Mouse (Mus musculus) embryonic facial prominence, embryonic 13.5 days (tissue): ENCODE data around the gene Usp47. TPM values are rescaled to one million over a fixed set of nuclear protein-coding genes. Genes with fewer than 3 reads are reported as not detected.

Source experiments
- ATAC-seq: fragments of 200-750 bp; cut with Nextera tagmentation; 2 replicates; pipeline ENCODE4 v1.8.0; 2017; ENCODE audit warnings: low read depth; ENCODE audit not compliant: insufficient number of reproducible peaks, insufficient read depth, low FRiP score, low TSS enrichment
- H3K27ac ChIP-seq: fragments of 300-500 bp; sonication (generic); 2 replicates; pipeline ENCODE4 v1.5.1; 2015; ENCODE audit warnings: moderate library complexity, mild to moderate bottlenecking, inconsistent platforms
- H3K27me3 ChIP-seq: fragments of 300-500 bp; sonication (generic); 2 replicates; pipeline ENCODE4 v1.6.1; 2015; ENCODE audit warnings: mild to moderate bottlenecking, inconsistent platforms
- H3K36me3 ChIP-seq: fragments of 300-500 bp; sonication (generic); 2 replicates; pipeline ENCODE4 v1.6.1; 2015; ENCODE audit warnings: mild to moderate bottlenecking, inconsistent platforms
- H3K4me1 ChIP-seq: fragments of 300-500 bp; sonication (generic); 2 replicates; pipeline ENCODE4 v1.6.1; 2015; ENCODE audit warnings: inconsistent platforms
- H3K4me2 ChIP-seq: fragments of 300-500 bp; sonication (generic); 2 replicates; pipeline ENCODE4 v1.6.1; 2015; ENCODE audit warnings: moderate library complexity, mild to moderate bottlenecking, inconsistent platforms
- H3K4me3 ChIP-seq: fragments of 300-500 bp; sonication (generic); 2 replicates; pipeline ENCODE4 v1.5.1; 2015; ENCODE audit warnings: mild to moderate bottlenecking, inconsistent platforms
- H3K9ac ChIP-seq: fragments of 300-500 bp; sonication (generic); 2 replicates; pipeline ENCODE4 v1.6.1; 2015; ENCODE audit warnings: mild to moderate bottlenecking, inconsistent platforms
- H3K9me3 ChIP-seq: fragments of 300-500 bp; sonication (generic); 2 replicates; pipeline ENCODE4 v1.6.1; 2016; ENCODE audit warnings: inconsistent platforms
- WGBS: fragments of 180-500 bp; shearing (Covaris S2); methylation state at CpG from one replicate; pipeline ENCODE4 v1.1.7; 2015; ENCODE audit warnings: mixed read lengths; 5-methylcytosine and 5-hydroxymethylcytosine counted together
- polyA plus RNA-seq: library from polyadenylated mRNA; unstranded; fragments of >200 nt; fragmentation: Nextera tagmentation; extraction: Ambion mirVana; gene quantifications from 2 replicates; pipeline ENCODE4 v1.2.1, GENCODE M21; 2015

Gene Usp47
- polyA plus RNA-seq, 1 experiment from 2014 or later: 69.5 TPM

GRCm38 (mm10) chr7:112125625-112126260, 102.4 kb downstream of the Usp47 start:
- 81% methylated on average over 7 of the region's 7 CpGs for WGBS
- Histone ChIP-seq H3K9ac (no peak overlapping the region), H3K4me1 (peaks cover 50% of the 10 kb centered on the region), H3K4me3 (no peak overlapping the region), H3K36me3 (peaks cover 10% of the 10 kb centered on the region), H3K27ac (no peak overlapping the region), H3K27me3 (no peaks in the 10 kb centered on the region), H3K4me2 (no peak overlapping the region), H3K9me3 (no peaks in the 10 kb centered on the region)
- no peak for ATAC-seq

- no peak overlapping the region for H3K4me3 ChIP-seq
- peaks cover 42% of the 10 kb centered on the region for H3K4me1 ChIP-seq
- H3K27ac ChIP-seq: peak overlapping the region; percentile 45; the same call in 1 of the 2 replicates
- WGBS: 81% methylated on average over 5 of the region's 5 CpGs
- no peak overlapping the region for H3K9ac ChIP-seq
- H3K4me2 ChIP-seq: no peak overlapping the region
- no peaks in the 10 kb centered on the region for H3K27me3 ChIP-seq
- H3K36me3 ChIP-seq: peaks cover 4% of the 10 kb centered on the region; the same call in 1 of the 2 replicates
- no peaks in the 10 kb centered on the region for H3K9me3 ChIP-seq
- no peak for ATAC-seq
These were observed 103.9 kb downstream of the Usp47 start for GRCm38 (mm10) chr7:112127085-112127637.

DNA sequence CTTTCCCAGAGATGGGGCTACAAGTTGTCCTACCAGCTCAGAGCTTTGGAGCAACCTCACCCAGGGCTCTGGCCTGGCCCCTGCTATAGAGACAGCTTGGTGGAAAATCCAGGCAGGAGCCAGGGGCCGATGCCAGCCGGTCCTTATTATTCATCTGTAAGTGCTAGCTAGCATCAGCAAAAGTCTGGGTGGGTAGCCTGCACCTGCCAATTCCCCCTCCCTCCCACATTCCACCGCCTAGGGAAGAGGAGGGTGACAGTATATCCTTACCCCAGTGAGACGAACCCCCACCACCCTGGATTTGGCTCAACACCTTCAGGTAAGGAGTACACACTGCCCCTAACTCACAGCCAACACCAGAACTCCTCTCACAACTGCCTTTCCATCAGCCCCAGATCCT, 104.7 kb downstream of the Usp47 start:
- H3K9me3 ChIP-seq: no peaks in the 10 kb centered on the region
- H3K4me3 ChIP-seq: no peak overlapping the region
- H3K27me3 ChIP-seq: no peaks in the 10 kb centered on the region
- WGBS: 79% methylated on average over 4 of the region's 4 CpGs
- H3K27ac ChIP-seq: peak overlapping the region; percentile 45
- no peak overlapping the region for H3K4me2 ChIP-seq
- peaks cover 42% of the 10 kb centered on the region for H3K4me1 ChIP-seq
- no peak overlapping the region for H3K9ac ChIP-seq
- peaks cover 4% of the 10 kb centered on the region; the same call in 1 of the 2 replicates for H3K36me3 ChIP-seq
- no peak for ATAC-seq

- no peak overlapping the region for H3K4me3 ChIP-seq
- peak; percentile 35; the same call in 1 of the 2 replicates for ATAC-seq
- WGBS: 50% methylated on average over 4 of the region's 4 CpGs
- peaks cover 42% of the 10 kb centered on the region for H3K4me1 ChIP-seq
- peaks cover 4% of the 10 kb centered on the region; the same call in 1 of the 2 replicates for H3K36me3 ChIP-seq
- H3K9ac ChIP-seq: no peak overlapping the region
- H3K4me2 ChIP-seq: no peak overlapping the region
- H3K27me3 ChIP-seq: no peaks in the 10 kb centered on the region
- H3K9me3 ChIP-seq: no peaks in the 10 kb centered on the region
- H3K27ac ChIP-seq: peak overlapping the region; percentile 45
These were observed 105.5 kb downstream of the Usp47 start for GRCm38 (mm10) chr7:112128810-112129209.

- Histone ChIP-seq H3K36me3 (peaks cover 4% of the 10 kb centered on the region; the same call in 1 of the 2 replicates), H3K27me3 (no peaks in the 10 kb centered on the region), H3K9me3 (no peaks in the 10 kb centered on the region), H3K4me2 (no peak overlapping the region), H3K4me3 (no peak overlapping the region), H3K4me1 (peaks cover 42% of the 10 kb centered on the region), H3K9ac (no peak overlapping the region), H3K27ac (no peak overlapping the region)
- WGBS: 75% methylated on average over 6 of the region's 6 CpGs
- ATAC-seq: no peak
These were observed 106.5 kb downstream of the Usp47 start for GRCm38 (mm10) chr7:112129851-112130250.

DNA sequence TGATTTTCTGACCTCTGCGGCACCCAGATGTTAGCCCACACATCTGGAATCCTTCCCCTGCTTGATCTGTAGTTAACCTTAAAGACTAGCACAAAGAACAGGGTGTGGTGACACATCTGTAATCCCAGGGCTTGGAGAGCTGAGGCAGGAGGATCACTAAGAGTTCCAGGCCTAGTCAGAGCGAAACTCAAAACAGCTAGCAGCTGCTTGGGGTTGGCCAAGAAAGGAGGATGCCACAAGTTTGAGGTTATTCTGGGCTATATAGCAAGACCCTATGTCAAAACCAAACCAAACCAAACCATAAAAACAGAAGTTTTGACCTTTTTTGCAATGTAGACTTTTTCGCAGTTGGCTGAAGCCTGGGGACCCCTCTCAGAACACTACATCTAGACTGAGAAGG, 107.4 kb downstream of the Usp47 start:
- no peak for ATAC-seq
- H3K9me3 ChIP-seq: no peaks in the 10 kb centered on the region
- H3K27ac ChIP-seq: no peak overlapping the region
- no peak overlapping the region for H3K4me3 ChIP-seq
- H3K36me3 ChIP-seq: no peaks in the 10 kb centered on the region
- H3K4me1 ChIP-seq: peaks cover 41% of the 10 kb centered on the region
- H3K4me2 ChIP-seq: no peak overlapping the region
- H3K9ac ChIP-seq: no peak overlapping the region
- 96% methylated on average over 3 of the region's 3 CpGs for WGBS
- H3K27me3 ChIP-seq: no peaks in the 10 kb centered on the region

GRCm38 (mm10) chr7:112132005-112132404, 108.7 kb downstream of the Usp47 start:
- H3K27me3 ChIP-seq: no peaks in the 10 kb centered on the region
- no peak overlapping the region for H3K4me2 ChIP-seq
- H3K4me1 ChIP-seq: peaks cover 43% of the 10 kb centered on the region
- H3K9me3 ChIP-seq: no peaks in the 10 kb centered on the region
- peak overlapping the region; percentile 82 for H3K27ac ChIP-seq
- H3K36me3 ChIP-seq: no peaks in the 10 kb centered on the region
- H3K9ac ChIP-seq: no peak overlapping the region
- no peak overlapping the region for H3K4me3 ChIP-seq
- WGBS: 32% methylated on average over 6 of the region's 6 CpGs
- ATAC-seq: no peak

GRCm38 (mm10) chr7:112133277-112133676, 110.0 kb downstream of the Usp47 start:
- Histone ChIP-seq H3K27me3 (no peaks in the 10 kb centered on the region), H3K9ac (no peak overlapping the region), H3K9me3 (no peaks in the 10 kb centered on the region), H3K27ac (peak overlapping the region; percentile 82; the same call in 1 of the 2 replicates), H3K36me3 (no peaks in the 10 kb centered on the region), H3K4me3 (no peak overlapping the region), H3K4me1 (peaks cover 42% of the 10 kb centered on the region), H3K4me2 (no peak overlapping the region)
- ATAC-seq: no peak
- WGBS: 83% methylated on average over 5 of the region's 5 CpGs

DNA sequence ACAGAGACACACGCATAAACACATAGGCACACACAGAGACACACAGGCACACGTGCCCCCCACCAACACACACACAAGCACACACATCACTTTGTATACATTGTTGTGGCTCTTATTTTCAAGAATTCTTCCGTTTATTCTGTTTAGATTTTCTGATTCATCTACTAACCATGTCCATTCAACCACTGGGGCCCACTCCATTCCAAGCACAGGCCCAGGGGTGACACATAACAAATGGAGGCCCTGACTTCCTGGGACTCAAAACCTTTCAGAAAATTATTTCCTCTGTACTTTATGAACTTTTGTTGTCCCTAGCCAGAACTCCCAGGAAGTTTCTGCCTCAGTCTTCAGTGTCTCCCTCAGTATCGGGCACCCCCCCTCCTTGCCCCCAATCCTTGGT, 111.9 kb downstream of the Usp47 start:
- Histone ChIP-seq H3K4me2 (no peak overlapping the region), H3K4me3 (no peak overlapping the region), H3K27ac (no peak overlapping the region), H3K4me1 (peaks cover 35% of the 10 kb centered on the region), H3K36me3 (0 out of 2 replicates have a peak, but pooled peaks cover 5% of the 10 kb centered on the region), H3K9me3 (no peaks in the 10 kb centered on the region), H3K9ac (no peak overlapping the region), H3K27me3 (no peaks in the 10 kb centered on the region)
- ATAC-seq: no peak
- WGBS: 86% methylated on average over 4 of the region's 4 CpGs

DNA sequence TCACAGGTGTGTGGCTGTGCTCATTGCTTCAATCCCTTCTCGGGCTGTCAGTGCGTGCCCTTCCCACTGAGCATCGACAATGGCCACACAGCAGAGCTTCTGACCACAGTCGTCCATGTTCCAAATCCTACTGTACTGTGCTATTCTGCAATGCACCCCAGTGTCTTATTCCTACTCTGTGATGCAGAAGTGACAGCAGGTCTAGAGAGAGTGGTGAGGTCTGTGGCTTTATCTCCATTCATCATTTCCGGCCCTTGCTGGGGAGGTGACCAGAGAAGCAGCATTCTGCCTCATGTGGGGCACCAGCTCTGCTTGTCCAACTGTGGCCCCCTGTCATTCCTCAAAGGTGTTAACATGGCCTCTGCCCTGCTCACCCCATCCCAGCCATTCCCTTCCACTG, 113.2 kb downstream of the Usp47 start:
- H3K9ac ChIP-seq: no peak overlapping the region
- peaks cover 30% of the 10 kb centered on the region for H3K4me1 ChIP-seq
- ATAC-seq: no peak
- no peak overlapping the region for H3K4me2 ChIP-seq
- H3K27me3 ChIP-seq: no peaks in the 10 kb centered on the region
- H3K9me3 ChIP-seq: no peaks in the 10 kb centered on the region
- 86% methylated on average over 5 of the region's 5 CpGs for WGBS
- H3K36me3 ChIP-seq: 0 out of 2 replicates have a peak, but pooled peaks cover 6% of the 10 kb centered on the region
- no peak overlapping the region for H3K4me3 ChIP-seq
- no peak overlapping the region for H3K27ac ChIP-seq

DNA sequence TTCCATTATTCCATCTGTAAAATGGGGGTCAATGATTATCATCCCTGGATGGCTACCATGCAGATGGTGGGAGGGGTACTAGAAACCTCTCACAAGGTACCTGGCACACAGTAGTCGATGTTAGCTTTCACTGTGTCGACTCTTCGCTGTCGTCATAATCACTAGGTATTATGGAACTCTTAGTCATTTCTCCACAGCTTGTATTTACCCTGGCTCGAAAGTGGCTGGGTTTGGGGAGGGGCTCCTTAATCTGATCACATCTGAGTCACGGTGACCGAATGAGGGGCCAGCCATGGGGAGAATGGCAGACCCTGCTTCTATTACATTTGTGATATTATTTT, 114.8 kb downstream of the Usp47 start:
- no peak overlapping the region for H3K4me2 ChIP-seq
- WGBS: 60% methylated on average over 7 of the region's 7 CpGs
- H3K4me3 ChIP-seq: no peak overlapping the region
- no peak overlapping the region for H3K9ac ChIP-seq
- no peaks in the 10 kb centered on the region for H3K9me3 ChIP-seq
- H3K27ac ChIP-seq: peak overlapping the region; percentile 51; the same call in 1 of the 2 replicates
- H3K27me3 ChIP-seq: no peaks in the 10 kb centered on the region
- peaks cover 33% of the 10 kb centered on the region for H3K4me1 ChIP-seq
- no peak for ATAC-seq
- H3K36me3 ChIP-seq: 0 out of 2 replicates have a peak, but pooled peaks cover 6% of the 10 kb centered on the region
